Mouse (Mus musculus) myocyte (in vitro differentiated cells): ENCODE results near the gene Bdh1. TPM values are rescaled to one million over a fixed set of nuclear protein-coding genes. Genes with fewer than 3 reads are reported as not detected.

Source experiments
- H3K27me3 ChIP-seq: one replicate; pipeline ENCODE4 v1.6.1; 2011; ENCODE audit not compliant: control insufficient read depth, insufficient read depth, insufficient read length
- H3K36me3 ChIP-seq: one replicate; pipeline ENCODE4 v1.6.1; 2011; ENCODE audit not compliant: control insufficient read depth, insufficient read depth
- H3K4me2 ChIP-seq: one replicate; pipeline ENCODE4 v1.6.1; 2011; ENCODE audit warnings: low read depth, control low read depth
- H3K4me3 ChIP-seq: one replicate; pipeline ENCODE4 v1.5.1; 2011; ENCODE audit warnings: mild to moderate bottlenecking, control low read depth, moderate library complexity
- H3K79me2 ChIP-seq: one replicate; pipeline ENCODE4 v1.6.1; 2011; ENCODE audit not compliant: control insufficient read depth, insufficient read depth
- H3ac ChIP-seq: one replicate; pipeline ENCODE4 v1.6.1; 2011; ENCODE audit not compliant: control insufficient read depth, insufficient read length
- CEBPB ChIP-seq: IDR thresholded peaks from 2 replicates; pipeline ENCODE4 v1.6.1; 2011; ENCODE audit warnings: mild to moderate bottlenecking, moderate library complexity; ENCODE audit not compliant: poor library complexity, insufficient read depth, severe bottlenecking
- E2F4 ChIP-seq: IDR thresholded peaks from one replicate; pipeline ENCODE4 v1.6.1; 2011; ENCODE audit warnings: mild to moderate bottlenecking, control low read depth, moderate library complexity; ENCODE audit not compliant: insufficient read depth
- MAX ChIP-seq: IDR thresholded peaks from one replicate; pipeline ENCODE4 v1.6.1; 2011; ENCODE audit warnings: low read depth, mild to moderate bottlenecking, control low read depth
- MYOD1 ChIP-seq, 3 experiments: IDR thresholded peaks; one replicate each; pipeline ENCODE4 v1.6.1; 2011; ENCODE audit warnings: control low read depth in 2 of 3, low read depth in 2 of 3, mild to moderate bottlenecking in 2 of 3, moderate library complexity in 1 of 3; ENCODE audit not compliant: insufficient read length in 2 of 3, control insufficient read depth in 1 of 3
- MYOG ChIP-seq, 3 experiments: IDR thresholded peaks; one replicate each; pipeline ENCODE4 v1.6.1; 2011; ENCODE audit warnings: control low read depth in 2 of 3, low read depth in 2 of 3, mild to moderate bottlenecking in 2 of 3; ENCODE audit not compliant: insufficient read length in 2 of 3, control insufficient read depth in 1 of 3, insufficient read depth in 1 of 3
- POLR2A ChIP-seq: IDR thresholded peaks from one replicate; pipeline ENCODE4 v1.6.1; 2011; ENCODE audit warnings: low read depth, mild to moderate bottlenecking, control low read depth, moderate library complexity; ENCODE audit not compliant: insufficient read length
- POLR2AphosphoS2 ChIP-seq: IDR thresholded peaks from one replicate; pipeline ENCODE4 v1.6.1; 2011; ENCODE audit warnings: low read depth, control low read depth; ENCODE audit not compliant: insufficient read length
- REST ChIP-seq: IDR thresholded peaks from one replicate; pipeline ENCODE4 v1.6.1; 2011; ENCODE audit warnings: mild to moderate bottlenecking, control low read depth, moderate library complexity; ENCODE audit not compliant: insufficient read depth, insufficient read length
- SRF ChIP-seq: IDR thresholded peaks from one replicate; pipeline ENCODE4 v1.6.1; 2011; ENCODE audit warnings: low read depth; ENCODE audit not compliant: control insufficient read depth, insufficient read length
- TCF12 ChIP-seq: IDR thresholded peaks from one replicate; pipeline ENCODE4 v1.6.1; 2011; ENCODE audit warnings: mild to moderate bottlenecking, control low read depth; ENCODE audit not compliant: poor library complexity, insufficient read depth, severe bottlenecking
- TCF3 ChIP-seq: IDR thresholded peaks from one replicate; pipeline ENCODE4 v1.6.1; 2011; ENCODE audit warnings: low read depth, control low read depth; ENCODE audit not compliant: insufficient read length
- USF1 ChIP-seq: IDR thresholded peaks from one replicate; pipeline ENCODE4 v1.6.1; 2011; ENCODE audit warnings: low read depth, mild to moderate bottlenecking, control low read depth, moderate library complexity
- polyA plus RNA-seq: library from polyadenylated mRNA; unstranded; fragments of >200 nt; fragmentation: generic; extraction: Trizol; gene quantifications from one replicate; pipeline ENCODE4 v1.2.1, GENCODE M21; 2012; ENCODE audit warnings: missing spikeins

The Bdh1 gene
- polyA plus RNA-seq, 1 experiment: 0.11 TPM

DNA sequence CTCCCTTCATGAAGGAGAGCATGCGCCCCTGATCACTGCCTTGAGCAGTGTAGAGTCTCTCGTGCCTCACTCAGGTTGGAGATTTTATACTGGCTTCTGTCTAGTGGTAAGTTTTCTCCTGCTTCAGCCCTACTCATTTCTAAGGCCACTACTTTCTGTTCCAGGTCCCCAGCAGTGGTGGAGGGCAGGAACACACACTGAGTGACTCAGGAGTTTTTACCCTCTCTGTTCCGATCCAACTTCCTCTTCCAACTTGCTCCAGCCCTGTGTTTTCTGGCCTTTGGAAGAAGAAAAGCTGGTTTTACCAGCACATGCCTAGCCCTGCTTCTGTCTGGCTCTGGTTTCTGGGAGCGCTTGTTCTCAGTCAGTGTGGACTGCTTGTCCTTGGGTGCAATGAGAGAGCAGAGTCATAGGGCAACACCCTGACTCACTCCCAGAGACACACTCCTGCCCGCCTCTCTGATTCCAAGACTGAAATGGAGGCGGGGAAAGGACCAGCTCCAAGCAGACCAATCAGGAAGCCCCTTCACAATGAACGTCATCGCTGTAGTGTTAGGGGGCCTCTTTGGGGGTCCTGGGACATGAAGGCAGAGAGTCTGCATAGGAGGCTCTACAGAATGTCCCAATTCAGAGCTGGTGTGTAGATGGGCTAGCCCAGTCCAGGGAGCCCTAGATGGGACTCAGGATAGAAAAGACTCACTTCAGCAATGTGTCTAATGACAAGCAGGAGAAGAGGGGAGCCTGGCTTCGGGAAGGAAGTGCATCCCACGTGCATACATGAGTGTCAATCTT, 84.8 kb downstream of the Bdh1 start:
- H3K79me2 ChIP-seq: no peaks in the 10 kb centered on the region
- no peak overlapping the region for H3K4me3 ChIP-seq
- H3K4me2 ChIP-seq: no peak overlapping the region
- no peak overlapping the region for H3ac ChIP-seq
- H3K36me3 ChIP-seq: no peaks in the 10 kb centered on the region
- H3K27me3 ChIP-seq: no peaks in the 10 kb centered on the region
- TF ChIP-seq TCF12 (no peak), USF1 (no peak), REST (no peak)

DNA sequence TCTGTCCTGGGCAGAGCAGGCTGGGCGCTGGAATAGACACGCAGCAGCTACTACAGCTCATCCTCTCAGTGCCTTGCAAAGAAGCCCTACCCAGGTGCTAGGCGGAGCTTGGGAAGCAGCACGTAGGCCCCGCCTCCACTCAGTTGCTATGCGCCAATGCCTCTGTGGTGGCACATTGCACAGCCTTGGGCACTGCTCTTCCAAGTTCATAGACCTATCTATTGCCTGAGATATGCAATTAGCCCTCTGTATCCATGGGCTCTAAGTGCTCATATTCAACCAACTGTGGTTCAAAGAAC, 85.3 kb downstream of the Bdh1 start:
- Histone ChIP-seq H3ac (no peak overlapping the region), H3K36me3 (no peaks in the 10 kb centered on the region), H3K4me3 (no peak overlapping the region), H3K4me2 (no peak overlapping the region), H3K27me3 (no peaks in the 10 kb centered on the region), H3K79me2 (no peaks in the 10 kb centered on the region)
- TF ChIP-seq TCF3: no peak
- no peak for TF ChIP-seq USF1
- TF ChIP-seq MYOD1 (IDR thresholded peaks at IDR 0.05; ENCODE audit: control insufficient read depth in 1 of 3, insufficient read length in 2 of 3, low read depth in 2 of 3): no peak
- TF ChIP-seq POLR2A: no peak
- TF ChIP-seq REST: no peak
- TF ChIP-seq E2F4: no peak
- no peak for TF ChIP-seq MAX
- no peak for TF ChIP-seq MYOG (IDR thresholded peaks at IDR 0.05; ENCODE audit: control insufficient read depth in 1 of 3, insufficient read depth in 1 of 3, insufficient read length in 2 of 3, low read depth in 2 of 3)
- no peak for TF ChIP-seq CEBPB
- TF ChIP-seq TCF12: no peak
- no peak for TF ChIP-seq SRF
- no peak for TF ChIP-seq POLR2AphosphoS2

DNA sequence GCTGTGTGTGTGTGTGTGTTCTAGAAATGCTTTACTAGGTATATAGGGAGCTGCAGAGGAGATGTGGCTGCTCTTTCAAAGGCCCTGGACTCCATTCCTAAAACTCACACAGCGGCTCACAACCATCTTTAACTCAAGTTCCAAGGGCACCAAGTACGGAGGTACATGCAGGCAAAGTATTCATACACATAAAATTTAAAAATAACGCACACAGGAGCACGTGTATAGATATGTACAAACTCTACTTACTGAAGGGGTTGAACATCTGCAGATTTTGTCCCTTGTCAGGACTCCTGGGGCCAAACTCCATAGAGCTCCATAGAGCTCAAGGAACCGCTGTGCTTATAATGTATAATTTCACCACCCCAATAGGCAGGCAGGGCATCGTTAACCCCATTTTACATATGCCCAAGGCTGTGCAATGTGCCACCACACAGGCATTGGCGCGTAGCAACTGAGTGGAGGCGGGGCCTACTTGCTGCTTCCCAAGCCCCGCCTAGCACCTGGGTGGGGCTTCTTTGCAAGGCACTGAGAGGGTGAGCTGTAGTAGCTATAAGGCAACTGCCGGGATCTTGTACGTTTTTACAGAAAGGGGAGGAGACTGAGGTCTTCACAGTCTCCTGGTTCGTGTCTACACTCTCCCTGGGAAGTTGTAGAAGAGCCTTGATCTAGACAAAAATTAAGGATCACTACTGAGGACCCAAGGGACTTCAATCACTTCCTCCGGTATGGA, 85.9 kb downstream of the Bdh1 start:
- Histone ChIP-seq H3K4me2 (no peak overlapping the region), H3K79me2 (no peaks in the 10 kb centered on the region), H3ac (no peak overlapping the region), H3K27me3 (no peaks in the 10 kb centered on the region), H3K36me3 (no peaks in the 10 kb centered on the region), H3K4me3 (no peak overlapping the region)
- no peak for TF ChIP-seq POLR2AphosphoS2
- no peak for TF ChIP-seq USF1
- no peak for TF ChIP-seq CEBPB
- TF ChIP-seq MYOG (IDR thresholded peaks at IDR 0.05; ENCODE audit: control insufficient read depth in 1 of 3, insufficient read depth in 1 of 3, insufficient read length in 2 of 3, low read depth in 2 of 3): no peak
- no peak for TF ChIP-seq TCF3
- no peak for TF ChIP-seq E2F4
- TF ChIP-seq MAX: no peak
- no peak for TF ChIP-seq MYOD1 (IDR thresholded peaks at IDR 0.05; ENCODE audit: control insufficient read depth in 1 of 3, insufficient read length in 2 of 3, low read depth in 2 of 3)
- TF ChIP-seq POLR2A: no peak
- no peak for TF ChIP-seq REST
- no peak for TF ChIP-seq TCF12
- TF ChIP-seq SRF: no peak

Other genes with a start within 250 kb of the Bdh1 start
- 6.3 TPM for gene Acap2, start 221.0 kb upstream of the Bdh1 start, polyA plus RNA-seq
- 35.7 TPM for gene Ppp1r2, start 147.0 kb upstream of the Bdh1 start, polyA plus RNA-seq
- 1.2 TPM for gene Apod, start 107.5 kb upstream of the Bdh1 start, polyA plus RNA-seq
- gene Dlg1, start 241.2 kb downstream of the Bdh1 start, polyA plus RNA-seq: 23.2 TPM